24 mouse cellular contexts compared by ENCODE assay signal in the genomic region with DNA sequence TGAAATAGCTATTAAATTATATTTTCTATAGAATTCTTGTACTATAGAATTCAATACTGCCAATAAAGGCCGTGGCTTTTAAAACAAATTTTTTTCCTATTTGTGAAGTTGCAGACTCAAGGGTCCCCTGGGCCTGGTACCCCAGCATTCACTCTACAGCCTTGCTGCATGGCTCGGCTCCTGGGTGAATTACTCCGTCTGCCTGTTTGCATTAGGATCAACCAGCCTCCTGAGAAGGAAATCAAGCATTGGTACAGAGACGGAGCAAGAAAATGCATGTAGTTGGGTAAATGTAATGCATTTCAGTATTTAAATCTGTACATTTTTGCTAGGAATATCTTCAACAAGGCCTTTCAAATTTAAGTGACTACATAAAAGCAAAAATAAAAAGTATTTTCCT. TPM values are rescaled to one million over a fixed set of nuclear protein-coding genes. Genes with fewer than 3 reads are reported as not detected.
"Had no signal": no experiment of that assay in that cellular context is flagged by ENCODE, and none has a peak within 500 bp of the region (broad histone marks: within the 10 kb centered on the region; RNA-seq: fewer than 3 reads in every experiment).

No protein-coding gene starts in this region.

- H3K27ac ChIP-seq: kidney, embryonic 15.5 days; left cerebral cortex, adult 2 months; limb, embryonic 10.5 days; limb, embryonic 13.5 days; liver, embryonic 12.5 days; liver, embryonic 15.5 days; lung, embryonic 15.5 days; midbrain, embryonic 15.5 days; neural tube, embryonic 12.5 days; neural tube, embryonic 15.5 days had no signal

- H3K4me3 ChIP-seq: kidney, embryonic 15.5 days; left cerebral cortex, adult 2 months; limb, embryonic 10.5 days; limb, embryonic 13.5 days; liver, embryonic 12.5 days; liver, embryonic 15.5 days; lung, embryonic 15.5 days; megakaryocyte, embryonic 14.5 days; midbrain, embryonic 15.5 days; neural tube, embryonic 12.5 days; neural tube, embryonic 15.5 days had no signal

- H3K9me3 ChIP-seq: kidney, embryonic 15.5 days; limb, embryonic 10.5 days; limb, embryonic 13.5 days; liver, embryonic 12.5 days; liver, embryonic 15.5 days; lung, embryonic 15.5 days; megakaryocyte, embryonic 14.5 days; midbrain, embryonic 15.5 days; neural tube, embryonic 12.5 days; neural tube, embryonic 15.5 days had no signal

- ATAC-seq: liver, embryonic 12.5 days; midbrain, embryonic 15.5 days had no signal

- H3K9ac ChIP-seq: kidney, embryonic 15.5 days; limb, embryonic 13.5 days; liver, embryonic 12.5 days; liver, embryonic 15.5 days; lung, embryonic 15.5 days; midbrain, embryonic 15.5 days; neural tube, embryonic 12.5 days; neural tube, embryonic 15.5 days had no signal

- H3K4me1 ChIP-seq: kidney, embryonic 15.5 days; limb, embryonic 10.5 days; limb, embryonic 13.5 days; liver, embryonic 12.5 days; liver, embryonic 15.5 days; lung, embryonic 15.5 days; megakaryocyte, embryonic 14.5 days; midbrain, embryonic 15.5 days; neural tube, embryonic 12.5 days; neural tube, embryonic 15.5 days had no signal

- H3K36me3 ChIP-seq: kidney, embryonic 15.5 days; limb, embryonic 10.5 days; limb, embryonic 13.5 days; liver, embryonic 12.5 days; liver, embryonic 15.5 days; lung, embryonic 15.5 days; midbrain, embryonic 15.5 days; neural tube, embryonic 12.5 days; neural tube, embryonic 15.5 days had no signal

- H3K4me2 ChIP-seq: kidney, embryonic 15.5 days; limb, embryonic 13.5 days; liver, embryonic 12.5 days; liver, embryonic 15.5 days; lung, embryonic 15.5 days; midbrain, embryonic 11.5 days; midbrain, embryonic 15.5 days; neural tube, embryonic 12.5 days; neural tube, embryonic 15.5 days had no signal

- H3K27me3 ChIP-seq: kidney, embryonic 15.5 days; limb, embryonic 13.5 days; liver, embryonic 12.5 days; liver, embryonic 15.5 days; lung, embryonic 15.5 days; megakaryocyte, embryonic 14.5 days; midbrain, embryonic 15.5 days; neural tube, embryonic 12.5 days; neural tube, embryonic 15.5 days had no signal

- DNase-seq: kidney, adult 2 months; kidney, postnatal 10 days; kidney, postnatal 36 days; layer of hippocampus, postnatal 36 days; liver; lung, adult 18-20 months; lung, postnatal 10 days; lung, postnatal 36 days; thymus, adult 18-20 months; thymus, postnatal 36 days had no signal

RNA-seq across cellular contexts. Expression of gene Pacrg, which starts 33.4 kb away (rescaled TPM):
- polyA plus RNA-seq: liver, embryonic 15.5 days; small intestine, adult 2 months; spleen, adult 2 months had no signal
